Mouse (Mus musculus) adrenal gland, postnatal 4 days (tissue): ENCODE measurements around the gene Stxbp5. TPM values are rescaled to one million over a fixed set of nuclear protein-coding genes. Genes with fewer than 3 reads are reported as not detected.
"Not testable (repeated sequence)": the region's sequence is repeated elsewhere in the genome, so short reads cannot be mapped to it uniquely, and the experiment has no call there.

Source experiments
- DNase-seq, 2 experiments: peaks; one replicate each; pipeline ENCODE4 v3.0.0; 2021 to 2022; ENCODE audit warnings: low spot score in 2 of 2, mixed read lengths in 2 of 2
- long read RNA-seq, 2 experiments: library from polyadenylated mRNA; stranded (forward); transcript quantifications; one replicate each; pipeline ENCODE4 v2.0.0; 2021
- total RNA-seq, 2 experiments: library from RNA; stranded (reverse); gene quantifications; 2 replicates each; pipeline ENCODE4 v1.2.3; 2021

The Stxbp5 gene
- total RNA-seq: 10 to 100 TPM; 28.9 to 33.1 TPM
- long read RNA-seq, experiment 1, partial matches to known transcripts: 3 of 3 reads
- long read RNA-seq, experiment 1, other reads (novel, unspliced or antisense): 0 of 3 reads
- long read RNA-seq, experiment 2, full-length matches to known transcripts: 1 of 10 reads
- long read RNA-seq, experiment 2, partial matches to known transcripts: 7 of 10 reads
- long read RNA-seq, experiment 2, other reads (novel, unspliced or antisense): 2 of 10 reads

DNA sequence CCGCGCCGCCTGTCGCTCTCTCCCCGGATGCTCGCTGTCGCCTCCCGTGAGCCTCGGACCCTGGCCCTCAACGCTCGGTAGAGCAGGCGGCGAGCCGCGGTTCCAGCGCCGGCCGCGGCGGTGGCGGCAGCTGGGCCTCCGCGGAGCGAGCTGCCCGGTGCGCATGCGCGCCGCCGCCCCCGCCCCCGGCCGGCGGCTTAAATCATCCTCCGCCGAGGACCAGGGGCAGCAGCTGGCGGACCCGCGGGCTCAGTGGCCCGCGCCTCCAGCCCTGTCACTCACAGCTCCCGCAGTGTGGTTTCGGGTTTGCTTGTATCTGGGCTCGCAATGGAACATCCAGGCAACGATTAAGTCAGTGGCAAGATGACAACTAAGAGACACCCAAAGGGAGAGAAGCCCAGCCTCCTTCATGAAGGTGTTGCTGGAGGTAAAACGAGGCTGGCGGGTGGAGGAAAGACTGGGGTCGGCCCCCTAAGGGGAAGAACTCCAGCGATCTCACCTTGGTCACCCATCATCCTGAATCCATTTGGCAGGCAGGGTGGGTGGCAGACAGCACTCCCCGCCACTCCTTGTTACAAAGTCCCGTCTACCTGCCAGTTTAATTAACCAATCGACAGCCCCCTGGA, at the start of gene Stxbp5:
Stxbp5 (minus strand) TSS at position 9 of the 626 bp plus-strand sequence.
- DNase-seq: peak; percentile 52 to 63

DNA sequence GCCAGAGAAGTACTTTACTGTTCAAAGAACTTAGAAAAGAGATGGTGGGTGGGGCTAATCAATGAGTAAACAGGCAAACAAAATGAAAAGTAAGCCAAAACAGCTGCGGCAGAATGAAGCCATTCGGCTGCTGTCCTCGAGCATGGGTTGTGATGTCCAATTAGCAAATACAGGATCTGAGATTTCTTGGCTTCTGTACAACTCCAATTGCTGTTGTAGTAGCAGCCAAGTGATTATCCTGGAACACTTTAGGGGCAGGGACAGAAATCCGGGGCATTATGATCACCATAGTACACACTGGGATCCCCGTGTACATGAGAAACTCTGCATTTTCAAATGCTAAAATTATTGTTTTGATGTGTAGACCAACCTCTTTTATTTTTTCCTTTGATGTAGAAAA, 11.5 kb upstream of the Stxbp5 start:
- DNase-seq: no peak

DNA sequence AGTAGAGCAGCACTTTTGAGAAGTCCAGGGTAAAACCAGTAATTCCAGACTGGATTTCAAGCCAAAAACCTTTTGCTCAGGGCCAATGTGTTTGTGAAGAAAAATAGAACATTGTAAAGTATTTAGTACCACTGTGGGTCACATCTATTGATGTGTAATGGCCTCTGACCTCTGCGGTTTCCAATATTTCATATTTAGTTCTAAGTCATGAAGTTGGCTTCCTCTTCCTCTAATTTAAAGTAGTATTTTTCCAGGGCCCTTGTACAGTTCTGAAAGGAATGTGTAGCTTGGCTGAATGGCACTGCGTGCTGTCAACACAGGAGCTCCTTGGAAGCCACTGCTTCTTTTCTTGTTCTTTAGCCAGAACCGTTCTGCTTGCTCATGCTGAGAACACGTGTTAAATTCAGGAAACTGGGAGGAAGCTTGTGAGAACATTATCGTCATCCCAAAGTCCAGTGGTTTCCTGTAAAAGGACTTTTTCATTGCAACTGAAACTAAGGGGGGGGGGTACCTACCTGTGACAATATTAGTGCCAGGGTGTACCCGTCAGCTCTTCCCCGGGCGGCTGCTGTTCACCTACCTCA, 7.1 kb upstream of the Stxbp5 start:
- no peak for DNase-seq

DNA sequence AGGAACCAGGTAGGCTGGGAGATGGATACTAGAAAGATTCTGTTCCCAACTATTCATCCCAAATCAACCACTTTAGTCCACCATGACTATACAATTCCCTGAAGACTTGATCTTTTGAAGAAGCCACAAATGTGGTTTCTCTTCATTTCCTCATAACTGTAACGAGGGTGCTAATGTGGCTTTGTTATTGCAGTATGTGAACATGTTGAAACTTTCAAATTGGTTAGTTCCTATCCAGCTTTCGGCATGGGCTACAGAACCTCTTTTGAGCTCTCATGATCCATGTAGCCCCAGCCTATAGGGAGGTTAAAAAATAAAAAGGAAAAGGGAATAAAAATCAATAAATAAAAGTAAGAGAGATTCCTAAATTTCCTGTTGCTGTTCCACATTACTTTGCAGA, 6.6 kb upstream of the Stxbp5 start:
- DNase-seq: no peak

DNA sequence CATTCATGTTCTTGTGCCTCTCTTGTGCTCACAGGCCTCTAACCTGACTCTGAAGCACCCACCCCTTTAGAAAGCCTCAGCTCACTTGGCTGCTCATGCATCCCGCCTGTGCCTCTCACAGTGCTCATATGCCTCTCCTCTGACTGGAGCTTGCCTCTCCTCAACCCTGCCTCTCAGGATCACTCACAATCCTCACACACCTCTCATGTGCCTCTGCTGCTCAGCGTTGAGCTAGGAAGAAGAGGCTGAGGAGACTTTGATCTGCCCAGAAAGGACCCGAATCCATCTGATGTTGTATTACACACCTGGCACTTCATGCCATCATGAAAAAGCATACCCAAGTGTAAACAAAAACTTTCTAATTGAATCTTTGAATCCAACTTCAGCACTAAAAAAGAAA, 5.3 kb upstream of the Stxbp5 start:
- no peak for DNase-seq

DNA sequence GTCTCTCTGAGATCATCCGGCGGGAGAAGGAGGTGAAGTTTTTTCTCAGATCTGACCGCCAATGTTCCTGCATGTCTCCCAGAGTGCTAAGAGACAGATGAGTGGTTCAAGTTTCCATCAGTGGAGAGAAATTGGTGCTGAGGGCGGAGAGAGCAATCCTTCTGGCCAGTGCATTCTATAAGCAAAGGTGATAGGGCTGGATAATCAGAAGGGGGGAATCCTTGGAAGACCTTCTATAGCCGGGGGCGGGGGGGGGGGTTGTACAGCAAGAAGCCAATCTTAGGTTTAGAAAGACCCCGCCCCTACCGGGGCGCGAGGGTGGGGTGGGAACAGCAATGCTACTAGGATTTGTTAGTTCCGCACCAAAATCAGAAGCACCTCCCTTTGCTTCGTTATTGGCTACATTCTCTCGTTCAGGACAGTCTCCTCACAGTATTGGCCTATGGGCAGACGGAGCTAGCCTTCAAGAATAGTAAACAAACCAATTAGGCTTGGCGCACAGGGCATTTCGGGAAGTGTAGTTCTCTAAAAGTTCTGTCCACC, 889 bp upstream of the Stxbp5 start:
- peak; percentile 7 to 56 for DNase-seq

DNA sequence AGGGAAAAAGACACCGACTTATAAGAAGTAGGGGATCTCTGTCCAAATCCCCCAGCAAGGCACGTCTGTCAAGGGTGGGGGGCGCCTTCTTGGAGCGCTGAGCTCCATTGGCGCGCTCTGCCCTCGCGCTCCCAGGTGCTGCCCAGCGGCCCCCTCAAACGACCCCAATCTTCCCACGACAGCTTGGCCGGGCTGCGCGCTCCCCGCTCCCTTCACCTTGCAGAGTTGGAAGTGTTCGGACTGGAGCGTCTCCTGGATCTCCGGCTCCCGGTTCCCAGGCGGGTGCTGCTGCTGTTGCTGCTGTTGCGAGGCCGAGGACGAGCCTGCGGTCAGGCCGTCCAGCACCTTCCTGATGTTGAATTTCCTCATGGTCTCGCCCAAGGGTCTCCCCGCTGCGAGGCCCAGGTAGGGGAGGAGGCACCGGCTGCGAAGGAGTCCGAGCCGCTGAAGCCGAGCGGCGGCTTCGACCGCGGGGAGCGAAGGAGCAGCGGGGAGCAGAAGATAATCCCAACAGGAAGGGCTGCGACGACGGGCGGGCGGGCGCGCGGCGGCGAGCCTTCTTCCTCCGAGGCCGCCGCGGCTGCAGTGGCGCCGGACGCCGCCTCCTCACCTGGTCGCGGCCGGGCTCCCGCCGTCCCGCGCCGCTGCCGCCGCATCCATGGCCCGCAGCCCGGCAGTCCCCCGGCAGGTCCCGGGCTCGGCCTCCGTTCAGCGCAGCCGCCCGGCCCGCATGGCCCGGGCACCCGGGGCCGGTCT, 386 bp downstream of the Stxbp5 start:
- DNase-seq: peak; percentile 13 to 14

DNA sequence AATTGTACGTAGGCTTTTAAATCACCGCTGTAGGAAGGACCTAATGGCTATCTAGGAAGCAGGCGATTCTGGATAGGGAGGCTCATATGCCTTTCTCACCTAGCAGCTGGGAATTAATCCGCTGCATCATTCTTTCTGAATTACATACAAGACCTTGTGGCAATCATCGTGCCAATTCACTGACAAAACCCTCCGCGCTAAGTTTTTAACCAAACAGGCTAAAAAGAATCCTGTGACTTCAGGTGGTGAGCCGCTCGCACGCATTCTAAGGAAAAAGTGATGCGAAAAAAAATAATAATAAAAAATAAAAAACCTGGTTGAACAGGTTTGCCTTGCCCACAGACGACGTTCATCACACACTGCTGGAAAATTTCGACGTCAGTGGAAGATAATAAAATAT, 1.1 kb downstream of the Stxbp5 start:
- no peak for DNase-seq

DNA sequence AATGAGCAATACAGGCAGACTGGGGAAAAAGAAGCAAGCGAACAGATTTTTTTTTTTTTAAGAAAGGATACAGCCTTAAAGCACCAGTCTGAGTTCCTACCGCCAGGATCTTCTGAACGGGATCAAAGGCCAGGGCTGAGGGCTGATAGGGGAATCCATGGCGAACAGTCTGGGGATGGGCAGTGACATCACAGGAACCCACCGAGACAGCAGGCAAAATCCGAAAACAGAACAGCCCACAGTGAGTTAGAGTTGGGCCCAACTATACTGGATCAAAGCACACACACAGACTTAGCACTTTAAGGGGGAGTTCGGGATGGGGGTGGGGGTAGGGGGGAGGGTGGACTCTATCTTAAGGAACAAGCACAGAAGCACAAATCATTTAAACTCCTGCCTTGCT, 1.8 kb downstream of the Stxbp5 start:
- no peak for DNase-seq

DNA sequence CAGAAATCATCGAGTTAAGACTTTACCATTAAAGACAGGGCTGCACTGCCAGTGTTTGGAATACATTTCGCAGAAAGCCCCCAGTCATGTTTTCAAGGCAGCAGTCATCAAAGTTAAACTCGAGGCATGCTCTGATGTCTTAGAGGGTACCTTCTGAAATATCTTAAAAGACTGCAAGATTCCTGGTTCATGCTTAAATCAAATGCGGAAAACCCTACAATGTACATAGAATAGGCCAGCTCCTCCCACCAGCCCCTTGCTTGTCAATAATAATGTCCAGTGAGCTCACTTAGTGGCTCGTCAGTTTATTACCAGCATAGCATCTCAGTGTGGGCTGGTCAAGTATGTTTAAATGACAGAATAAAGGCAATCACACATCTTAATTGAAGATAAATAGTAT, 3.0 kb downstream of the Stxbp5 start:
- no peak for DNase-seq

DNA sequence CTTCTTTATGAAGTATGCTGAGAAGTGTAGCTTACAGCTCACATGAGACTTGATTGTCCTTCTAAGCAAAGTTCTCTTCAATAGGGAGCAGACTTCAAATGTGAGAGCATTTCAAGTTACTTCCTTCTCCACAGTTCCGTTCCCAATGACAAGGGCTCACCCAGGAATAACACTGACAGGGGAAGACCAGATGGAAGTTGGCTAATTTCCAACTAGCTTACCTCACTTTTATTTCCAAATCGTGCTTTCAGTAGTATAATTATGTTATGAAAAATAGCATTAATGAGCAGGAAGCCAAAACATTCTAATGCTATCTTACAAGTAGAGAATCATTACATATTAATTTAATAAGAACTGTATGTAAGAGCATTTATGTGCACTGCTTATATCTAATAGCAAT, 7.3 kb downstream of the Stxbp5 start:
- DNase-seq: no peak

DNA sequence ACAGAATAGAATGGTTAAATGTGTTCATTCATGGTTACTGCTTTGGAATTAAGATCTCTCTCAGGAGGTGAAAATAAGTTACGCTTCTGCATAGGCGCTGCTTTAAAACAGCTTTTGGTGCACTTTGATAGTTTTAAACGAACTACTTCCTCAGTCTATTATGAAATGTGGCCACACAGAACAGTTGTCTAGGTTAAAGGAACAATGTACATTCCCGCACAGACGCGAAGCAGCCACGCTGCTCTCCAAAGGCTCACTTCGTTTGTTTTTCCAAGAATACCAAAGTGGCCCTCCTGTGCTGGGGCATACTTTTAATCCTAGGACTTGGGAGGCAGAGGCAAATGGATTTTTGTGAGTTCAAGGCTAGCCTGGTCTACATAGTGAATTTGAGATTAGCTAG, 11.2 kb downstream of the Stxbp5 start:
- no peak for DNase-seq

DNA sequence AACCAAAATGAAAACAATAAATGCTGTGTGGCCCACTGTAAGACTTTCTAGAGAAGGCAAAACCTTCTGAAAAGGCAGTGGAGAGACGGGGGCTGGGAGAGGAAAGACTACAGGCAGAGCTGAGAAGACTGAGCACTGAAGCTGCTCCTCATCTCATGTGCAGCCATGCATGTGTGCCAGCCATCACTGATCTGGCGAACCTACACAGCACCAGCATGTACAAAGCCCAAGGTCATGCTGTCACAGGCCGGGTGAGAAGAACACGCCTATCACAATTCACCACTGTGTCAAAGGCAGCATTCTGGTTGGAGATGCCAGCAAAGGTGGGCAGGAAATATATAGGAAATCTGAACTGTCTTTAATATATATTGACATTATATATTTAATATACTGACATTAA, 12.2 kb downstream of the Stxbp5 start:
- no peak for DNase-seq

DNA sequence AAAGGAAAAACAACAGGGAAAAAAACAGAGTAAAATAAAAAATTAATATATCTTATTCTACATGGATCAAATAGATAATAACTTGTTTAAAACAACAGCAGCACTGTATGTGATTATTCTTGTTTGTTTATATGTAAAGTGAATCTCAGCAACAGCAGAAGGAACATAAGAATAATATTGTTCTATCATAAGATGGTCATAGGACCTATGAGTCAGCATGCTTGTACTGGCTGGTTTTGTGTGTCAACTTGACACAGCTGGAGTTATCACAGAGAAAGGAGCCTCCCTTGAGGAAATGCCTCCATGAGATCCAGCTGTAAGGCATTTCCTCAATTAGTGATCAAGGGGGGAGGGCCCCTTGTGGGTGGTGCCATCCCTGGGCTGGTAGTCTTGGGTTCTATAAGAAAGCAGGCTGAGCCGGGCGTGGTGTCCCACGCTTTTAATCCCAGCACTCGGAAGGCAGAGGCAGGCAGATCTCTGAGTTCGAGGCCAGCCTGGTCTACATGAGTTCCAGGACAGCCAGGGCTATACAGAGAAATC, 19.0 kb downstream of the Stxbp5 start:
- not testable (repeated sequence) for DNase-seq

DNA sequence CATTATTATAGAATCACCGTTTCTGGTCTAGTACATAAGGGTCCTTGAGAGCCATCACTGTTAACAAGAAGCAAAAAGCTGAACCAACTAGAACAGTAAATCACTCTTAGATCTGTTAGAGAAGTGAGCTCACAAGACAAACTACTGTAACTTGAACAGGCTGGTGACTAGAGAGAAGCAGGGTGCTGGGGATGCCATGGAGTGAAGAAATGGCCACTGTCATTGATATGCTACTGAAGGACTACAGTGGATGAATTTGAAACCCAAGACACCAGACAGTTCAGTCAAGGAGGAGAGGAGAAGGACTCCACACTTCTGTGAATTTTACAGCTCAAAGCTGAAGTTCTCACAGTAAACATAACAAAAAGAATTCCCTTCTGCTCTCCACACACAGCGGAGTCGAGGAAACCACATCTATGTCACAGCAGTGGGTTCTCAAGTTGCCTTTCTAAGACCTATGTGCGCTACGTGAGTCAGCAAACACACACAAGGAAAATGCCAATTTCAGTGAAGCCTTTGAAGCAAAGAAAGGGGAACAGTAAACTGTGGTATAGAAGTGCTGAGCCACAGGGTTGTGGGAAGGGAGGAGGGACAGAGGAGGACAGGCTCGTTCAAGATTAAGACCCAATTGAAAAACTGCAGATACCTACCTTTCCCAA, 20.7 kb downstream of the Stxbp5 start:
- no peak for DNase-seq

DNA sequence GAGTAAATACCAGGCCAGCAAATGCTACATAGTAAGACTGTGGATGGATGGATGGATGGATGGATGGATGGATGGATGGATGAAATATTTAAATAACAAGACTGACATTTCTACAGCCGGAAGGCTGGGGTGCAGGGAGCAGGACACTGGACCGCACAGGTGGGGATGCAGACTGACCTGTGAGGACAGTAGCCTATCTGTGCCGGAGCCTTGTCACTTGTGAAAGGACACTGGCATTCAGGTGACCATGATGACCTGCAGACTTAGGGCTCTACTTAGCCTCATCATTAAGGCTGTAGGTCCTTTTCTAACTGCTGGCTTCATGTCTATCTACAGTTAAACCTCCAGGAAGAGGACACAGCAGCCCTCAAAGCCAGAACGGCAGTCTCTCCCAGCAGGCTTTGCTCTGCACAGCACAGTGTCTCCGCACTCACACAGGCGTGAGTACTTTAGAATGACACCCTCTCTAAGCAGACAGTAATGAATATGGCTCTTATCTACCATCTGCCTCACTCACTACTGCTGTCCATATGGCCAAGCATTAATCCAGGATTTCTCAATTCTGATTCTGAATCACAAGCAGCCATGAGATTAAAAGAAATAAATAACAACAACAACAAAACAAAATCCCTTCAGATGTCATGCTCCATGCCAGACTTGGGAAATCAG, 21.9 kb downstream of the Stxbp5 start:
- no peak for DNase-seq

DNA sequence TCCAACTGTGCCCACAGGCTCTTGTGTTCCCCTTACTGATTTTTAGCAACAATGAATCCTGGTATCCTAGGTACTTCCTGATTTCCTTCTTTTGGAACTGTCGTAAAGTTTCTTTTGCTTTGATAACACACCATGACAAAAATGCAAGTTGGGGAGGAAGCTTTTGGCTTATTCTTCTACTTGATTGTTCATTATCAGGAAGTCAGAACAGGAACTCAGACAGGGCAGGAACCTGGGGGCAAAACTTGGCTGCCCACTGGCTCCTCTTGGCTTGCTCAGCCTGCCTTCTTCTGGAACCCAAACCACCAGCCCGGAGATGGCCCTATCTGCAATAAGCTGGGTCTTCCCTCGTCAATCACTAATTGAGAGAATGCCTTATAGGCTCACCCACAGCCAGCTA, 25.0 kb downstream of the Stxbp5 start:
- DNase-seq: no peak

DNA sequence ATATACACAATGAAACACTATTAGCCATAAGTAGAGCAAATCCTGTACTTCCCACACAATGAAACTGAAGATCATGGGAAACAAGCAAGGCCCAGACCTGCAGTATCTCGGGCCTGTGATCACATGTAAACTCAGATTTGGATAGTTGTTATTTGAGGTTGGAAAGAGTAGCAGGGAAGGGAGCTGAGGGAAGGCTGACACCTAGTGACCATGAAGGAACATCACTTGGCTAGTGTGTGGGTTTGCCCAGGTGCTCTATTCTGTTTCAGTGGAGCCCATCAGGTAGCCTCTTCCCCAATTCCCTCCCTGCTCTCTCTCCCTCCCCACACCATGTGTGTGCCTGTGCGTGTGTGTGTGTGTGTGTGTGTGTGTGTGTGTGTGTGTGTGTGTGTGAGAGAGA, 28.7 kb downstream of the Stxbp5 start:
- no peak for DNase-seq

DNA sequence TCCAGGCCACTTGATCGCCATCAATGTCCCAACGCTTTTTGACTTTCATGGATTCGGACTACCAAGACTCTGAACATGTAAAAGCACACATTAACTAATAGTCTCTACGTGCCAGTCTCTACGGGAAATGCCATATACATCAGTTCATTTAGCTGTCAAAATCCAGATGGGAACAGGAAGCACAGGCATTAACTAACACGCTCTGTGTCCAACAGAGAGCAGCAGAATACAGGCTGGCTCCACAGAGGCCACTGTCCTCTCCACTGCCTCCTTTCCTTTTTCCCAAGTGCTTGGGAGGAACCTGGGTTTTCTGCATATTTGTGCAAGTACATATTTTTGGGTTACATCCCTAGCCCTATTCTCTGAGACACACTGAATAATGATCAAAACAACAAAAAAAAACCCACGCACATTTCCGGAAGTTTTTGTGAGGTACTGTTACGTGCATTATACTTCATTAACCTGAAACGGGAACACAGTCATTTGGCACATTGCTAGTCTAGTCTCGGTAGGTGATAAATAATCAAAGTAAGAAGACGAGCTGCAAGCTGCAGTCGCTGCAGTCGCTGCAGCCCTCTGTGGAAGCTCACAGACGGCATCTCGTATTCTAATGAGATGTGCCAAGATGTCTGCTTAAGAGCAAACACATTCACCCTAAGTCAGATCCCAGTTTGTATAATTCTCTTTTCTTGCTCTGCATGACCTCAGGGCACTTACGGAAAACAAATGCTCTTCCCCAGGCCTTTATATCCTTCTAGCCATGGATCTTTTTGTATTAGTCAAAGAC, 33.9 kb downstream of the Stxbp5 start:
- DNase-seq: no peak

DNA sequence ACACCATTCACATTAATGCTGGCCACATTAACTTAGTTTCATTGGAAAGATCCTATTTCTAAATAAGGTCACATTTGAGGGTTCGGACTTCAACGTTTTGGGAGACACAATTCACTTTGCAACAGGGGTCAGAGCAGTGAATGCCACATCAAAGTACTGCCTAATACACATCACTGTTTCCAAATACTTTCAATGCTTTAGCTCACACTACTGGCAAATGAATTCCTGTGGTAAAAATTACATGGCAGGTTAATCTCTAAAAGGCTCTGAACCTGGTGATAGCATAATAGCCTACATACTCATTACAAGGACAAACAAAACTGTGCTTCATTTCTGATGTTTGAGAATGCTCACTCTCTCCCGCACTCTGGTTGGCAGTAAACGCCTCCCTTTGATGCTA, 40.9 kb downstream of the Stxbp5 start:
- DNase-seq: no peak
